Mouse (Mus musculus) kidney, adult 2 months (tissue): Measurements from ENCODE around the gene Tsfm.

Experiments
- CTCF ChIP-seq: fragments of 200-500 bp; conservative IDR thresholded peaks from 2 replicates; pipeline ENCODE4 v1.5.1; 2011; ENCODE audit warnings: low read depth, mild to moderate bottlenecking, control low read depth, low read length, moderate library complexity, mixed read lengths; ENCODE audit not compliant: insufficient read depth, insufficient read length
- POLR2A ChIP-seq: fragments of 200-500 bp; IDR thresholded peaks from one replicate; pipeline ENCODE4 v1.6.1; 2011; ENCODE audit warnings: low read depth, low read length, control low read depth

GRCm38 (mm10) chr10:127078677-127079575, 48.3 kb upstream of the Tsfm start:
- TF ChIP-seq CTCF: no peak
- TF ChIP-seq POLR2A: no peak
